Mouse (Mus musculus): ENCODE data around the gene Cobll1.

DNA sequence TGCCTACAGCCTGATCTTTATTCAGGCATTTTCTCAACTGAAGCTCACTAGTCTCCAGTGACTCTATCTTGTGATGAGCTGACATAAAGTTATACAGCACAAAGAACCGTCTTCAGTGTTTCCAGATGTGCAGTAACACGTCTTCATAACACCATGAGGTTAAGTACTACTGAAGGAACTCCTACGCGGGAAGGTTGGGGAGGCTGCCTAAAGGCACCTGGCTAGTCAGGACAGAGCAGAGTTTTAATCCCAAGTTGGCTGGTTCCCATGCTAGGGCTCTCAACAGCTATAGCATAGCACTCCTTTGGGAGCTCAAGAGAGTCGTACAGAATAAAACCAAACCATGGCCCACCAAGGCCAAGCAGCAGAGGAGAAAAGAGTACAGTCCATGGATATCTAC, 76.6 kb downstream of the Cobll1 start:
- TF ChIP-seq POLR2A (IDR thresholded peaks at IDR 0.05; ENCODE audit: extremely low read depth, insufficient read depth, low read length), result no peak
- TF ChIP-seq CTCF (IDR thresholded peaks at IDR 0.05; ENCODE audit: low read depth, low read length), result no peak

Data from liver, adult 2 months (tissue).